Mouse (Mus musculus) limb, embryonic 12.5 days (tissue): ENCODE measurements at regions not wholly inside any gene's neighbourhood (a gene's known extent, or its start where the extent isn't known, plus 50 kb on each side); places are given as distances from the start of the nearest gene placed in this dataset.
"Not testable (repeated sequence)": the region's sequence is repeated elsewhere in the genome, so short reads cannot be mapped to it uniquely, and the experiment has no call there.

Experiments used
- ATAC-seq: fragments of 200-750 bp; cut with Nextera tagmentation; 2 replicates; pipeline ENCODE4 v1.8.0; 2017; ENCODE audit warnings: low read depth, moderate TSS enrichment; ENCODE audit not compliant: insufficient number of reproducible peaks, insufficient read depth, low FRiP score, low TSS enrichment
- H3K27ac ChIP-seq: fragments of 300-500 bp; sonication (generic); 2 replicates; pipeline ENCODE4 v1.5.1; 2016; ENCODE audit warnings: mild to moderate bottlenecking, moderate library complexity
- H3K27me3 ChIP-seq: fragments of 300-500 bp; sonication (generic); 2 replicates; pipeline ENCODE4 v1.6.1; 2016; ENCODE audit warnings: mild to moderate bottlenecking, moderate library complexity
- H3K36me3 ChIP-seq: fragments of 300-500 bp; sonication (generic); 2 replicates; pipeline ENCODE4 v1.6.1; 2016; ENCODE audit warnings: mild to moderate bottlenecking, moderate library complexity
- H3K4me1 ChIP-seq: fragments of 300-500 bp; sonication (generic); replicated peaks from 2 replicates; pipeline ENCODE4 v1.6.1; 2016
- H3K4me2 ChIP-seq: fragments of 300-500 bp; sonication (generic); 2 replicates; pipeline ENCODE4 v1.6.1; 2016; ENCODE audit warnings: mild to moderate bottlenecking, moderate library complexity
- H3K4me3 ChIP-seq: fragments of 300-500 bp; sonication (generic); replicated peaks from 2 replicates; pipeline ENCODE4 v1.5.1; 2016; ENCODE audit warnings: mild to moderate bottlenecking
- H3K9ac ChIP-seq: fragments of 300-500 bp; sonication (generic); replicated peaks from 2 replicates; pipeline ENCODE4 v1.6.1; 2016; ENCODE audit warnings: mild to moderate bottlenecking, moderate library complexity
- H3K9me3 ChIP-seq: fragments of 300-500 bp; sonication (generic); 2 replicates; pipeline ENCODE4 v1.6.1; 2016; ENCODE audit warnings: mild to moderate bottlenecking, moderate library complexity
- WGBS: fragments of 180-500 bp; shearing (Covaris S2); methylation state at CpG from one replicate; pipeline ENCODE4 v1.1.7; 2016; 5-methylcytosine and 5-hydroxymethylcytosine counted together

GRCm38 (mm10) chr6:140857118-140857746 is 128.1 kb downstream of the Gm11077 start:
- Histone ChIP-seq H3K4me1 (peaks cover 18% of the 10 kb centered on the region), H3K4me3 (peak overlapping the region; percentile 34), H3K27ac (no peak overlapping the region), H3K4me2 (peak overlapping the region; percentile 66), H3K9me3 (no peaks in the 10 kb centered on the region), H3K36me3 (no peaks in the 10 kb centered on the region), H3K9ac (no peak overlapping the region), H3K27me3 (peaks cover 17% of the 10 kb centered on the region)
- no peak for ATAC-seq
- WGBS, result 13% methylated on average over 18 of the region's 18 CpGs

- WGBS, result 95% methylated on average over 10 of the region's 16 CpGs
- H3K4me1 ChIP-seq, H3K27ac ChIP-seq, H3K4me2 ChIP-seq, H3K4me3 ChIP-seq, H3K27me3 ChIP-seq, H3K9ac ChIP-seq, ATAC-seq, H3K36me3 ChIP-seq, H3K9me3 ChIP-seq: not testable (repeated sequence)
Measured at GRCm38 (mm10) chr6:140869523-140869922, 140.4 kb downstream of the Gm11077 start.

- Histone ChIP-seq H3K9me3 (no peaks in the 10 kb centered on the region), H3K9ac (no peak overlapping the region), H3K4me1 (no peaks in the 10 kb centered on the region), H3K36me3 (no peaks in the 10 kb centered on the region), H3K27me3 (no peaks in the 10 kb centered on the region), H3K4me3 (no peak overlapping the region), H3K4me2 (no peak overlapping the region), H3K27ac (no peak overlapping the region)
- 81% methylated on average over 3 of the region's 3 CpGs for WGBS
- no peak for ATAC-seq
Measured at GRCm38 (mm10) chr6:140874831-140875230, 145.7 kb downstream of the Gm11077 start.

GRCm38 (mm10) chr6:140883651-140884050 is 154.6 kb downstream of the Gm11077 start:
- H3K4me3 ChIP-seq, result no peak overlapping the region
- H3K27me3 ChIP-seq, result no peaks in the 10 kb centered on the region
- H3K9me3 ChIP-seq, result no peaks in the 10 kb centered on the region
- H3K4me1 ChIP-seq, result 0 out of 2 replicates have a peak, but pooled peaks cover 5% of the 10 kb centered on the region
- no peaks in the 10 kb centered on the region for H3K36me3 ChIP-seq
- no peak for ATAC-seq
- H3K9ac ChIP-seq, result no peak overlapping the region
- H3K27ac ChIP-seq, result no peak overlapping the region
- no peak overlapping the region for H3K4me2 ChIP-seq

GRCm38 (mm10) chr6:140888610-140889009 is 159.5 kb downstream of the Gm11077 start:
- no peaks in the 10 kb centered on the region for H3K9me3 ChIP-seq
- WGBS, result 7% methylated on average over 11 of the region's 11 CpGs
- H3K36me3 ChIP-seq, result no peaks in the 10 kb centered on the region
- H3K4me2 ChIP-seq, result peak overlapping the region; percentile 42
- H3K9ac ChIP-seq, result no peak overlapping the region
- no peaks in the 10 kb centered on the region for H3K27me3 ChIP-seq
- H3K4me1 ChIP-seq, result 0 out of 2 replicates have a peak, but pooled peaks cover 3% of the 10 kb centered on the region
- ATAC-seq, result peak; percentile 75; the same call in 1 of the 2 replicates
- 0 out of 2 replicates have a peak overlapping the region, but pooled peaks have one; percentile 17 for H3K27ac ChIP-seq
- no peak overlapping the region for H3K4me3 ChIP-seq

- no peak overlapping the region for H3K27ac ChIP-seq
- no peak overlapping the region for H3K4me3 ChIP-seq
- WGBS, result 64% methylated on average over 5 of the region's 5 CpGs
- H3K36me3 ChIP-seq, result no peaks in the 10 kb centered on the region
- no peaks in the 10 kb centered on the region for H3K9me3 ChIP-seq
- H3K27me3 ChIP-seq, result no peaks in the 10 kb centered on the region
- ATAC-seq, result no peak
- H3K9ac ChIP-seq, result no peak overlapping the region
- H3K4me1 ChIP-seq, result peaks cover 6% of the 10 kb centered on the region; the same call in 1 of the 2 replicates
- no peak overlapping the region for H3K4me2 ChIP-seq
Measured at GRCm38 (mm10) chr6:140890060-140890459, 161.0 kb downstream of the Gm11077 start.

- WGBS, result 88% methylated on average over 2 of the region's 2 CpGs
- no peaks in the 10 kb centered on the region for H3K9me3 ChIP-seq
Measured at GRCm38 (mm10) chr6:140890591-140890990, 161.5 kb downstream of the Gm11077 start.

GRCm38 (mm10) chr6:140894467-140894866 is 165.4 kb downstream of the Gm11077 start:
- no peak overlapping the region for H3K27ac ChIP-seq
- no peak for ATAC-seq
- H3K4me2 ChIP-seq, result no peak overlapping the region
- H3K9me3 ChIP-seq, result no peaks in the 10 kb centered on the region
- H3K9ac ChIP-seq, result no peak overlapping the region
- H3K27me3 ChIP-seq, result no peaks in the 10 kb centered on the region
- H3K36me3 ChIP-seq, result no peaks in the 10 kb centered on the region
- peaks cover 7% of the 10 kb centered on the region; the same call in 1 of the 2 replicates for H3K4me1 ChIP-seq
- 53% methylated on average over 11 of the region's 11 CpGs for WGBS
- no peak overlapping the region for H3K4me3 ChIP-seq

More at GRCm38 (mm10) chr6:140890591-140890990, 161.5 kb downstream of the Gm11077 start:
- Histone ChIP-seq H3K36me3 (no peaks in the 10 kb centered on the region), H3K27ac (no peak overlapping the region), H3K4me2 (no peak overlapping the region), H3K4me3 (no peak overlapping the region), H3K4me1 (peaks cover 10% of the 10 kb centered on the region; the same call in 1 of the 2 replicates), H3K27me3 (no peaks in the 10 kb centered on the region), H3K9ac (no peak overlapping the region)
- ATAC-seq, result no peak

- whole genome bisulfite sequencing, result 57% methylated on average over 2 of the region's 2 CpGs
Measured at GRCm38 (mm10) chr6:140895441-140895840, 166.4 kb downstream of the Gm11077 start.

GRCm38 (mm10) chr6:140897111-140897510 is 168.0 kb downstream of the Gm11077 start:
- peaks cover 7% of the 10 kb centered on the region; the same call in 1 of the 2 replicates for H3K4me1 ChIP-seq
- no peak overlapping the region for H3K4me2 ChIP-seq
- no peaks in the 10 kb centered on the region for H3K27me3 ChIP-seq
- no peak overlapping the region for H3K27ac ChIP-seq
- no peaks in the 10 kb centered on the region for H3K9me3 ChIP-seq
- WGBS, result 33% methylated on average over 8 of the region's 8 CpGs
- no peak overlapping the region for H3K9ac ChIP-seq
- no peak for ATAC-seq
- no peaks in the 10 kb centered on the region for H3K36me3 ChIP-seq
- H3K4me3 ChIP-seq, result no peak overlapping the region

More at GRCm38 (mm10) chr6:140895441-140895840, 166.4 kb downstream of the Gm11077 start:
- no peak for ATAC-seq
- H3K9me3 ChIP-seq, result no peaks in the 10 kb centered on the region
- no peaks in the 10 kb centered on the region for H3K27me3 ChIP-seq
- no peaks in the 10 kb centered on the region for H3K36me3 ChIP-seq
- H3K4me1 ChIP-seq, result peaks cover 7% of the 10 kb centered on the region; the same call in 1 of the 2 replicates
- H3K9ac ChIP-seq, result no peak overlapping the region
- no peak overlapping the region for H3K27ac ChIP-seq
- H3K4me3 ChIP-seq, result no peak overlapping the region
- H3K4me2 ChIP-seq, result no peak overlapping the region

- Histone ChIP-seq H3K36me3 (no peaks in the 10 kb centered on the region), H3K27me3 (no peaks in the 10 kb centered on the region), H3K4me2 (no peak overlapping the region), H3K9me3 (no peaks in the 10 kb centered on the region), H3K4me3 (no peak overlapping the region), H3K9ac (no peak overlapping the region), H3K4me1 (no peaks in the 10 kb centered on the region), H3K27ac (no peak overlapping the region)
- ATAC-seq, result no peak
- WGBS, result 59% methylated on average over 12 of the region's 12 CpGs
Measured at GRCm38 (mm10) chr6:140924319-140924981, 195.4 kb downstream of the Gm11077 start.
